Mouse (Mus musculus) erythroblast, embryonic 14.5 days (primary cell): ENCODE measurements around the gene Spag16.

ENCODE experiments used
- GATA1 ChIP-seq: IDR thresholded peaks from 2 replicates; pipeline ENCODE4 v1.6.1; 2012; ENCODE audit warnings: low read length, inconsistent platforms, mixed read lengths
- TAL1 ChIP-seq: IDR thresholded peaks from 3 replicates; pipeline ENCODE4 v1.6.1; 2012; ENCODE audit warnings: low read length, inconsistent platforms, mixed read lengths

GRCm38 (mm10) chr1:70529771-70530170 lies 703.0 kb downstream of the Spag16 start:
- TF ChIP-seq GATA1 (no peak), TAL1 (no peak)
